Mouse (Mus musculus): ENCODE measurements at regions not wholly inside any gene's neighbourhood (a gene's known extent, or its start where the extent isn't known, plus 50 kb on each side); places are given as distances from the start of the nearest gene placed in this dataset.
A peak's percentile ranks its signal among the peaks of the same experiment; 100 is the strongest.

- DNase-seq = no peak
Observed at GRCm38 (mm10) chr7:135997640-135998039, 281.5 kb upstream of the Mki67 start.

DNA sequence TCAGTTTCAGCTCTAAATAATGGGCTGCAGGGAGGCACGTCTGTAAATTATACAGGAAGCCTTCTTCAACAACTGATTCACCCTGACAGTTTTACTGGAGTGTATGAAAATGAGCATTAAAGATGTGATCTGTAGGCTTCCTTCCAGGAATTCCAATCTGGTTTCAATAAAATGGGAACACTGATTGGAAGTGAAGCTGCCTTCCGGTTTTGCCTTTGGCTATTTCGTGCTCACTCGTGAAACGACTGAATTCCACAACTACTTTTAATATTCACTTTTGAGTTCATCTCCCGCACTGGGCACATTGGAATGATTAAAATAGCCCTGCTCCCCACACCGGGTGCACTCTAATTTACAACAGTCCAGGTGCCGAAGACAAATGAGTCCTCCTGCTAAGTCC, 286.2 kb upstream of the Mki67 start:
- no peak for DNase-seq

GRCm38 (mm10) chr7:136003291-136003690, 287.1 kb upstream of the Mki67 start:
- DNase-seq = no peak

- DNase-seq = no peak
Observed at GRCm38 (mm10) chr7:136007796-136008455, 291.8 kb upstream of the Mki67 start.

DNA sequence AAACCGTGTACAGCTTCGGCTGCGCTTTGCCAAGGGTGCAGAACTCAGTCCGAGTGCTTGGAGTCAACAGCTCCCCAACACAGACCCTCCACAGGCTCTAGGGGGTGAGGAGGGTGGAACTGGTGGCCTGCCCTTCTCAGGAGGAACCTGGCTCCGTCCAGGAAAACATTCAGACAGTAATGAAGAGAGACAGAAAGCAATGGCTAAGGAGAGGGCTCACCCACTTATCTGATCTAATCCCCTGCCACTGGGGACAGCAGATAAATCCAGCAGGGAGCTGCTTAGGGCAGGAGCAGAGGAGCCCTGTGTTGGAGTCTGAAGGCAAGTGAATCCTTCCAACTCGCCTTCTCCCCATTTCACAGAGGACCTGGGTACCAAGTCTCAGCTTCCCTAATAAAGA, 292.3 kb upstream of the Mki67 start:
- DNase-seq = no peak

- DNase-seq = peak; percentile 38
Observed at GRCm38 (mm10) chr7:136010013-136010412, 293.9 kb upstream of the Mki67 start.

DNA sequence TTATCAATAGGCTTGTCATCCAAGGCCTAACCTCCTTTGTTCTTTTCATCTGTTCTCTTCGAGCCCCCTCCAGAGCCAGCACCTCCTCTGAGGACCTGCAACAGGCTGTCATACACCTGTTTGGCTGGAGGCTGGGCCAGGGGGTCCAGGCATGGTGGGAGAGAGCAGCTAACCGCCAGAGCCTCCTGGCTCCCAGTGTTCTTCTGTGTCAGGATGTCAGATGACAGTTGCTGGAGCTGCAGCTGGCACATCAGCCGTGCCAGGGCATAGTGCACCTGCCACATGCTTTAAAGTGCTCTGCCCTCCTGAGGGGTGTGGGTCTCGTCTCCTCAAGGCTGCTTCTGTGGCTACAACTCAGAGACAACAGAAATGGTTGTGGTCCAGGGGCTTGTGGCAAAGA, 298.5 kb upstream of the Mki67 start:
- no peak for DNase-seq

DNA sequence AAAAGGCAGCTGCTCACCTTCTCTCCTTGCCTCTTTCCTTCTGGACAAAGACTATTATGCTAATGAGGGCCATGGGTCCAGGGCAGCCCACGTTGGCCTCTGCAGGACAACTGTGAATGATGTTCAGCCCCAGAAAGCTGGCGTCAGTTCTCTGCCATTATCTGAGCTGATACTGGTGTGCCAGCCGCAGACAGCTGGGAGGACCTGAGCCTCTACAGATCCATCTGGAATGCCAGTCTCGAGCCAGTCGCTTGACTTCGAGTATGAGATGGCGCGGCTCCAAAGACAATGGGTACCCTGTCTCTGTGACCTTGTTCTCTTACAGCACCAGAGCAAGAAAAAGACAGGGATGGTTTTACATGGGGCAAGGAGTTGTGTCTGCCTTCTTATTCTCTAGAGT, 300.8 kb upstream of the Mki67 start:
- DNase-seq = no peak

- DNase-seq = no peak
Observed at GRCm38 (mm10) chr7:136020577-136020976, 304.4 kb upstream of the Mki67 start.

- DNase-seq = no peak
Observed at GRCm38 (mm10) chr7:136021071-136021470, 304.9 kb upstream of the Mki67 start.

GRCm38 (mm10) chr7:136022781-136023448, 306.8 kb upstream of the Mki67 start:
- DNase-seq = no peak

DNA sequence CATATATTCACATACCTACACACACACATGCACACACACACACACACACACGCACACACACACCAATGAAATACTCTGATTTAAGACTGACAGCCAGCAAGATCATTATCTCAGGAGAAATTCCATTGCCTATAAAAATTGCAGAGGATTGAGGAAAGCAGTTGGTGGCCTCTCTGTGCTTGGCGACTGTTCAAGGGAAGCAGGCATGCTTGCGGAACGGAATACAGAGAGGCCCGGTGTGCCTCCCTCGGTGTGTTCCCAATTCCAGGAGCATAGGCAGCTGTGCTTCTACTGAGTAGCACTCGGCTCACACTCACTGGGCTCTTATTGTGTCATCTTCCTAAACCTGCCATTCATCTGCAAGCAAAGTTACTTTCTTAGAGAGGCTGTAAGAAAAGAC, 310.3 kb upstream of the Mki67 start:
- DNase-seq = no peak

DNA sequence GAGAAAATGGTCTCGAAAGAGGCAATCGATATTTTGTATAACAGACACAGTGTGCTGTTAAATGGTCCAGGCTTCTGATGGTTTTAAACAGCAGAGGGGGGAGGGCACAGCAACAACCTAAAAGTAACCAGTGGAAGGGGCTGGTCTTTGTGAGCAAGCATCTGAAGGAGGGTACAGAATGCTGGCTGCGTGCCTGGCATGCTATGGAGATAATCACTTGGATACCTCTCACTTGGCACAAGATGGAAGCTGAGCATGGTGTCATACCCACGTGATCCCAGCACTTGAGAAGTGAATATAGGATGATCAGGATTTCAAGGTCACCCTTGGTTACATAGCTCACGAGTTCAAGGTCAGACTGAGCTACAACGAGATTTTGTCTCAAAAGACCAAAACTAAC, 315.9 kb upstream of the Mki67 start:
- no peak for DNase-seq

DNA sequence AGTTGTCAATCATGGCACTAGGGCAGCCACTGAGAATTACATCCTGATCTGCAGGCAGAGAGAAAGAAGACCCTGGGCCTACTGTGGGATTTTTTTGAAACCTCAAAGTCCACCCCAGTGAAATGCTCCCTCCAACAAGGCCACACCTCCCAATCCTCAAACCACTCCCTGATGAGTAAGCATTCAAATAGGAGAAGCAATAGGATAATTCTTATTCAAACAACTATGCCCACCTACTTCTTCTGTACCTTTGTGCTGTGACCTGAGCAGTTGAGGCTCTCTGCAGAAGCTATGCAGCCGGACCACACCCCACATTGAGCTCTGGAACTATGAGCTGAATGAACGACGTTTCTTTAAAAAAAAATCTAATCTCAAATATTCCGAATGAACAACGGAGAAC, 317.4 kb upstream of the Mki67 start:
- no peak for DNase-seq

DNA sequence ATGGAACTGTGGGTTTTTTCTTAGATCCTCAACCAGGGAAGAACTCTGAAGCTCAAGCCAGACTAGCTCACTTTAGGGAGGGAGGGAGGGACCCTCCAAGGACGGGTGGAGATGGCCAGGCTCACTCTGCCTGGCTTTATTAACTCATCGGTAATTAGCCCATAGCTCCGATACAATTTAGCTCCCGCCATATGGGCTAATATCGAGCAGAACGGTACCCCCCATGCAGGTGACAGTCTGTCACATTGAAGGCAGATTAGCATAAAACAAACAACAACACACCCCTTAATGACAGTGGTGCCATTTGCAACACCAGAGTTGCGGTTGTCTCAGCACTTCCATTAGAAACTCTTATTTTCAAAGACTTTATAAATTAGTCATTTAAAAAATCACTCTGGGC, 319.6 kb upstream of the Mki67 start:
- DNase-seq = no peak

- DNase-seq = no peak
Observed at GRCm38 (mm10) chr7:136038072-136038471, 321.9 kb upstream of the Mki67 start.

- DNase-seq = no peak
Observed at GRCm38 (mm10) chr7:136038906-136039305, 322.7 kb upstream of the Mki67 start.

- DNase-seq = no peak
Observed at GRCm38 (mm10) chr7:136041921-136042320, 325.8 kb upstream of the Mki67 start.

DNA sequence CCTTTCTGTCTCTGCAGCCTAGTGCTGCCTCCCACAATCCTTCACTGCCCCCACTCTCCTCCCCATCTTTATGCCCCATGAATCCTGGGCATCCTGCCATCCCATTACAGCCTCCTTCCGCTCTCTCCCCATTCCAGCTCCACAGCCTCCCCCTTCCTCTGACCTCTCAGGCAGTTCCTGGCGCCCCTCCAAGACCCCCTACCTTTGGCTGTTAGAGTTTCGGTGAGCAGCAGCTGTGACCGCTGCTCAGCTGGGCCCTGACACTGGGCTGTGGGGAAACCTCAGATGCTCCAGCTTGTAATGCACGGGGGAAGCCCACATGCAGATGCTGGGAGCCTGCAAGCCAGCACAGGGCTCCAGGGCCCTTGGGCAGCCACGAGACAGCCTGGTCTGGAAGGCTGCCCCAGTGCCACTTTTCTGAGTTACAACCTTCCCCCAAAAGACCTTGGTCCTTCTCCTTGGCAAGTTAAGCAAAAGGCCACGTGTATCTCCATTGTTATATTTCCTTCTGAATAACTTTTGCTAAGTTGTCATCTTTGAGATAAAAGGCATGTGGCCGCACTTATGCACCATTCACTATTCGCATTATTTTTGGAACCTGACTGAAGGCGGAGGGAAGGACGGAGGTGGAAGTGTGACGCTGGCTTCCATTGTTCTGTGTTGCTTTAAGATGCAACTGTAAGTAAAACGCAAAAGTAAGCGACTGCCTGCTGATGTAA, 330.6 kb upstream of the Mki67 start:
- peak; percentile 58 for DNase-seq

DNA sequence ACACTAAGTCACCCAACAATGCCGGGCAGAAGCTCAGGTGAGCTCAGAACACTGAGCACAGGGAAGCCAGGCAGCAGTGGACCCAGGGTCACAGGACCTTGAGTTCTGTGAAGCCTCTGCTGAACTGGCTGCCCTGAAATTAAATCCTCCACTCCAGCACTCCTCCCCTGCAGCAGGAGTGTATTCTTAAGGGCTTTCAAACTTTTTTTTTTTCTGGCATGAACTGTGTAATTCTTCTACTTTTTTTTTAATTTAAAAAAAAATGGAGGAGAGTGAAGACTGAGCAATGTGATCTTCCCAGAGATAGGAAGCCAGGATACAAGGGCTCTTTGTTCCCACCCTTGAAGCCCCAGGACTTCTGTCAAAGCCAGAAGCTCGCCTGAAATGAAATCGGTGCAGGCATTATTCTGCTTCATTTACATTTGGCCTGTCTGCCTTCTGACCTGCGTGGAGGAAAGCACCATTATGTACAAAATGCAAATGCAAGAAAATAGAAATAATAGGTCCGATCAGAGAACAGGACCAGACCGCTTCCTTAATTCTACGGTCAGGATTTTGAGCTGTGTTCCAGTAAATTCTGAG, 331.3 kb upstream of the Mki67 start:
- no peak for DNase-seq

DNA sequence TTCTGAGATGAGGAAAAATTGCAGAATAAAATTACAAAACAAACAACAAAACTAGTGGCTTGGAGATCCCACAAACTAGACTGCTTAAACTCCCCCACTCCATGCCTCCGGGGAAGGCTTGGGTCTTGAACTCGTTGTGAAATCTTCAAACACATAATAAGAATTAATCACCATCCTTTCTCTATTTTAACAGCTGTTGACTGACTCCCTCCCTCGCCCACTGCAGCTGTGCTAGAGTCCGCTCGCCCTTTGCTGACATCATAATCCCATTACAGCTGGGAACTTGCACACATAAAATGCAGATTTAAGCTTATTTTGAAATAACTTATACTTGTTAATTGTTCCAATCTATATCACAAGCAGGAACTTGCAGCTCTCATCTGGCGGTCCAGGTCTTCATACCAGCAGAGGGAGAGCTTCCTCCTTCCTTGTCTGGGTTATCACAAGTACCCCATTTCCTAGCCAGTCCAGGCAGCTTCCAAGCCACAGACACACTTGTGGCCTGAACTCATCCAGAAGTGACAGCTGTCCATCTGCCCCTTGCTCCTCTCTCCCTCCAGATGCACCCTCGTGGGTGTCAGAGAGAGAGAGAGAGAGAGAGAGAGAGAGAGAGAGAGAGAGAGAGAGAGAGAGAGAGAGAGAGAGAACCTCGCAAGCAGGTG, 332.9 kb upstream of the Mki67 start:
- DNase-seq = no peak

DNA sequence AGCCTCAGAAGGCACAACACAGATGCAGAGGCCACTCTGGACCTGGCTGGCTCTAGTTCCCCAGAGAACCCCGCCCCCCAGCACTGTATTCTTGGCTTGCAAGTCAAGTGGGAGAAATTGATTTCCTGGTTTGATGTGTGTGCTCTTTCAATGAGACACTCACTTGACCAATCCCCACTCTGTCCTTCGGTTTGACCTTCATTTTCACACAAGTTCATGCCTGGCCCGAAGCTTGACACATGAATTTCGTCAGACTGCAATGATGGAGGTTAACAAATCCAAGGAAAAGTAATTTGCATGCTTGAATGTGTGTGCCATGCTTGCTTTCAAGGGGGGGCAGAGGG, 333.4 kb upstream of the Mki67 start:
- DNase-seq = no peak

- DNase-seq = no peak
Observed at GRCm38 (mm10) chr7:136050116-136050515, 334.0 kb upstream of the Mki67 start.

Measured in liver (tissue).